Mouse (Mus musculus): Measurements from ENCODE around the gene Lman1l. TPM values are rescaled to one million over a fixed set of nuclear protein-coding genes. Genes with fewer than 3 reads are reported as not detected.
A peak's percentile ranks its signal among the peaks of the same experiment; 100 is the strongest.

The Lman1l gene
- polyA plus RNA-seq, 1 experiment from 2014 or later, result not detected

GRCm38 (mm10) chr9:57606139-57606851 is 14.3 kb downstream of the Lman1l start, which contains the start of gene Cplx3:
Gene Cplx3, minus strand, starts transcription at chr9:57606281.
- WGBS, result 6% methylated on average over 24 of the region's 24 CpGs
- Histone ChIP-seq H3K9me3 (no peaks in the 10 kb centered on the region), H3K27ac (replicated peaks) (no peak within 1 kb of the TSS), H3K36me3 (replicated peaks) (no peaks in the 10 kb centered on the region), H3K27me3 (replicated peaks; ENCODE audit: low read depth, poor library complexity, severe bottlenecking) (peaks cover 23% of the 10 kb centered on the region), H3K4me1 (peaks cover 24% of the 10 kb centered on the region), H3K4me3 (peak within 1 kb of the TSS; percentile 33)
- peak; percentile 84 for DNase-seq (ENCODE audit: low spot score)

DNA sequence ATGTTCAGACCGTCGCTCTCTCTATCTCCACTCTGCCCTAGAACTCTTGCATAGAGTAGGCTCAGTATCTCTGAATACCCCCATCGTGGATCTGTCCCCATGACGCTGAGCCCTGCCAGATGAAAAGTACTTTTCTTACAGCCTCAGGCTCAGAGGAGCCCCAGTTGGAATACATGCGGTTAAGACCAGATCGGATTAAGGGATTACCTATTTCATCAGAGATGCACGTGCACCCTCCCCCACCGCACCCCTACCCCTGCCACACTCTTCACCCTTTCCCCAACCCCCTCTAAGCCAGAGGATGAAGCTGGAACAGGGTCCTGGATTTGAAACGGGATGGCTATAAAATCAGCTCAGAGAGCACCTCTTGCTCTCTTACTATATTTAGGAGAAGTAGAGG is 15.1 kb downstream of the Lman1l start:
- DNase-seq (ENCODE audit: low spot score), result no peak
- no peaks in the 10 kb centered on the region for H3K36me3 ChIP-seq (replicated peaks)
- H3K9me3 ChIP-seq, result no peaks in the 10 kb centered on the region
- H3K27ac ChIP-seq (replicated peaks), result no peak overlapping the region
- no peak overlapping the region for H3K4me3 ChIP-seq
- 14% methylated on average over 9 of the region's 9 CpGs for WGBS
- H3K4me1 ChIP-seq, result peaks cover 31% of the 10 kb centered on the region
- H3K27me3 ChIP-seq (replicated peaks; ENCODE audit: low read depth, poor library complexity, severe bottlenecking), result peaks cover 23% of the 10 kb centered on the region

DNA sequence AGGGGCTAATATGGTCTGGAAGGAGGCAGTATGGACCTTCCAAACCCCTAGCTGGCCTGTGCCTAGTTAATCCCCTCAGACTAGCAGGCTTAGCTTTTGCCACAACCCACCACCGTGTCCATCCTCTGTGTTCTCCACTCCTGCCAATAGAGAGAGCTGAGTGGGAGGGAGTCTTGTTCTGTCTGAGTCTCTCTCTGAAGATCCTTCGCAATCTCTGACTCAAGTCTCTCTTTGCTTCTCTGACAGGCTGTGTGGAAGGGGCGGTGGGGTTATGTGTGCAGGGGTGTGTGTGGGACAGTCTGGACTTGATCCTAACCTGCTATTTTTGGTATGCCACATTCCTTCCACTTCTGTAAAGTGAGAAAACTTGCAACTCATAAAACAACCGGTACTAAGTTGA is 15.7 kb downstream of the Lman1l start:
- WGBS, result 82% methylated on average over 4 of the region's 4 CpGs
- Histone ChIP-seq H3K4me1 (peaks cover 31% of the 10 kb centered on the region), H3K36me3 (replicated peaks) (no peaks in the 10 kb centered on the region), H3K27ac (replicated peaks) (no peak overlapping the region), H3K9me3 (no peaks in the 10 kb centered on the region), H3K4me3 (no peak overlapping the region), H3K27me3 (replicated peaks; ENCODE audit: low read depth, poor library complexity, severe bottlenecking) (peaks cover 23% of the 10 kb centered on the region)
- DNase-seq (ENCODE audit: low spot score), result no peak

GRCm38 (mm10) chr9:57602098-57602497 is 18.5 kb downstream of the Lman1l start:
- DNase-seq (ENCODE audit: low spot score), result no peak
- no peak overlapping the region for H3K27ac ChIP-seq (replicated peaks)
- 72% methylated on average over 8 of the region's 8 CpGs for WGBS
- no peaks in the 10 kb centered on the region for H3K36me3 ChIP-seq (replicated peaks)
- no peaks in the 10 kb centered on the region for H3K9me3 ChIP-seq
- H3K27me3 ChIP-seq (replicated peaks; ENCODE audit: low read depth, poor library complexity, severe bottlenecking), result peaks cover 23% of the 10 kb centered on the region
- H3K4me3 ChIP-seq, result no peak overlapping the region
- peaks cover 59% of the 10 kb centered on the region for H3K4me1 ChIP-seq

GRCm38 (mm10) chr9:57601353-57601706 is 19.2 kb downstream of the Lman1l start:
- no peak for DNase-seq (ENCODE audit: low spot score)
- 67% methylated on average over 2 of the region's 2 CpGs for WGBS
- Histone ChIP-seq H3K27me3 (replicated peaks; ENCODE audit: low read depth, poor library complexity, severe bottlenecking) (peaks cover 20% of the 10 kb centered on the region), H3K27ac (replicated peaks) (no peak overlapping the region), H3K4me1 (peaks cover 59% of the 10 kb centered on the region), H3K36me3 (replicated peaks) (no peaks in the 10 kb centered on the region), H3K4me3 (no peak overlapping the region), H3K9me3 (no peaks in the 10 kb centered on the region)

DNA sequence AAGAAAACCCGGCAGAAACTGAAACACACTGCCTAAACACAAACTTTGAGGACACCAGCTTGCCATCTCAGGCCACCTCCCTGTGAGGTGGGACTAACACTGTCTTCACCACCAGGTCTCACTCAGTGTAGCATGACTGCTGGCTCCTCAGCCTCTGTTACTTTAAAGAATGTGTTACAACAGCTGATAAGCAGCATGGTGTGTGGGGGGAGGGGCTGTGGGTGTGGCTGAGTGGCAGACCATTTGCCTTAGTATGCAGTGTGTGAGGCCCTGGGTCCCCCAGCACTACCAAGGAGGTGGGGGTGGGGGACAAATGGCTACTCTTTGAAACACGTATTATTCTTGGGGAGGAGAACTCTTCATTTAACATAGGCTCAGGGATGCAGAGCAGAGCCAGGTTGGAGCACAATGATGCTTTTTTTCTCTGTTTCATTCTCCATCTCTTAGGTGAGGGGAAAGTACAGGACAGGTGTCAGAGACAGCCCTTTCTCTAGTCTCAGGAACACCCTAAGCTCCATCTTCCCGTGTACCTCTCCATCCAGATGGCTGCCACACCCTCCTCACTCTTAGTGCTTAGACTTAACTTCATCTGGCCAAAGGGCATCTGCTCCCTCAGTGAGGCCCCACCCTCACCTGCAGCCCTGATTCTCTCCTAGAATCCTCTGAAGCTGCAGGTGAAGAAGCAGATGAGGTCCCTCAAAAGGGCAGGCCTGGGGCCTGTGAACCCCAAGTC is 19.8 kb downstream of the Lman1l start:
- Histone ChIP-seq H3K4me1 (peaks cover 54% of the 10 kb centered on the region), H3K27ac (replicated peaks) (no peak overlapping the region), H3K9me3 (no peaks in the 10 kb centered on the region), H3K4me3 (no peak overlapping the region), H3K36me3 (replicated peaks) (no peaks in the 10 kb centered on the region), H3K27me3 (replicated peaks; ENCODE audit: low read depth, poor library complexity, severe bottlenecking) (peaks cover 14% of the 10 kb centered on the region)
- WGBS, result 10% methylated on average over 3 of the region's 3 CpGs
- peak; percentile 44 for DNase-seq (ENCODE audit: low spot score)

- Histone ChIP-seq H3K4me1 (peaks cover 54% of the 10 kb centered on the region), H3K27ac (replicated peaks) (peak overlapping the region; percentile 69), H3K9me3 (no peaks in the 10 kb centered on the region), H3K4me3 (no peak overlapping the region), H3K27me3 (replicated peaks; ENCODE audit: low read depth, poor library complexity, severe bottlenecking) (no peaks in the 10 kb centered on the region), H3K36me3 (replicated peaks) (peaks cover 15% of the 10 kb centered on the region)
- WGBS, result 31% methylated on average over 8 of the region's 8 CpGs
- peak; percentile 62 for DNase-seq (ENCODE audit: low spot score)
Observed at GRCm38 (mm10) chr9:57598851-57599563, 21.6 kb downstream of the Lman1l start.

- H3K4me1 ChIP-seq, result peaks cover 60% of the 10 kb centered on the region
- no peaks in the 10 kb centered on the region for H3K27me3 ChIP-seq (replicated peaks; ENCODE audit: low read depth, poor library complexity, severe bottlenecking)
- WGBS, result 21% methylated on average over 4 of the region's 4 CpGs
- peaks cover 25% of the 10 kb centered on the region for H3K36me3 ChIP-seq (replicated peaks)
- H3K27ac ChIP-seq (replicated peaks), result peak overlapping the region; percentile 27
- H3K9me3 ChIP-seq, result no peaks in the 10 kb centered on the region
- H3K4me3 ChIP-seq, result no peak overlapping the region
- no peak for DNase-seq (ENCODE audit: low spot score)
Observed at GRCm38 (mm10) chr9:57597929-57598382, 22.6 kb downstream of the Lman1l start.

- DNase-seq (ENCODE audit: low spot score), result no peak
- no peaks in the 10 kb centered on the region for H3K9me3 ChIP-seq
- H3K4me1 ChIP-seq, result peaks cover 60% of the 10 kb centered on the region
- H3K36me3 ChIP-seq (replicated peaks), result peaks cover 28% of the 10 kb centered on the region
- H3K27me3 ChIP-seq (replicated peaks; ENCODE audit: low read depth, poor library complexity, severe bottlenecking), result no peaks in the 10 kb centered on the region
- peak overlapping the region; percentile 27; the same call in 1 of the 2 replicates for H3K27ac ChIP-seq (replicated peaks)
- WGBS, result 80% methylated on average over 8 of the region's 8 CpGs
- no peak overlapping the region for H3K4me3 ChIP-seq
Observed at GRCm38 (mm10) chr9:57597265-57597664, 23.3 kb downstream of the Lman1l start.

- peaks cover 12% of the 10 kb centered on the region; the same call in 1 of the 2 replicates for H3K27me3 ChIP-seq (replicated peaks; ENCODE audit: low read depth, poor library complexity, severe bottlenecking)
- 71% methylated on average over 9 of the region's 9 CpGs for WGBS
- no peaks in the 10 kb centered on the region for H3K9me3 ChIP-seq
- H3K27ac ChIP-seq (replicated peaks), result no peak overlapping the region
- no peak overlapping the region for H3K4me3 ChIP-seq
- peaks cover 28% of the 10 kb centered on the region for H3K36me3 ChIP-seq (replicated peaks)
- H3K4me1 ChIP-seq, result peaks cover 52% of the 10 kb centered on the region
- no peak for DNase-seq (ENCODE audit: low spot score)
Observed at GRCm38 (mm10) chr9:57594174-57594509, 26.4 kb downstream of the Lman1l start.

DNA sequence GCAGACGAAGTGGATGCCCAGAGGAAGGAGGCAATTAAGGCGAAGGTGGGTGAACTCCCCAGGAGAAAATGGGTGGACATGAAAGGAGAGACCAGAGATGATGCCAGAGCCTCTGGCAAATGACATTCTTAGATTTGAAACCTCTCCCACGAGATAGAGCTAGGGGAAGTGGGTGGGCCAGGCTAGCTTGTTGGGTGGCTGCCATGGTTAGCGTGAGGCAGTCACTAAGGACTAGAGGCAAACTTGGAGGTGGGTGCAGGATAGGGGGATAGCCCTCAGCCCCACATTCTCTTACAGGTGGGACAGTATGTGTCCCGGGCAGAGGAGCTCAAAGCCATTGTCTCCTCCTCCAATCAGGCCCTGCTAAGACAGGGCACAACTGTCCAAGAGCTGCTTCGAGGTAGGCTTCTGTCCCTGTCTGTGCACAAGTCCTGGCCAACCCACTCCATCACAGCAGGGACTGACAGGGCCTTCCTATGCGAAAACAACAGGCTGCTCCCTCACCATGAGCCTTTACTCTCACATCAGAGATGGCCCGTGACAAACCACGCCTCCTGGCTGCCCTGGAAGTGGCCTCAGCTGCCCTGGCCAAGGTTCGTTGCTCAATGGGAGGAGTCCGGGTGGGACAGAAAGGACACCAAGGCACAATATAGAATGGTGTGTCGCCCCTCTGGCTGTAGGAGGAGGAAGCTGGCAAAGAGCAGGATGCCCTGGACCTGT is 27.0 kb downstream of the Lman1l start:
- no peaks in the 10 kb centered on the region for H3K9me3 ChIP-seq
- H3K27ac ChIP-seq (replicated peaks), result no peak overlapping the region
- peaks cover 52% of the 10 kb centered on the region for H3K4me1 ChIP-seq
- peaks cover 28% of the 10 kb centered on the region for H3K36me3 ChIP-seq (replicated peaks)
- H3K4me3 ChIP-seq, result no peak overlapping the region
- peaks cover 12% of the 10 kb centered on the region; the same call in 1 of the 2 replicates for H3K27me3 ChIP-seq (replicated peaks; ENCODE audit: low read depth, poor library complexity, severe bottlenecking)
- WGBS, result 52% methylated on average over 12 of the region's 12 CpGs
- DNase-seq (ENCODE audit: low spot score), result no peak

DNA sequence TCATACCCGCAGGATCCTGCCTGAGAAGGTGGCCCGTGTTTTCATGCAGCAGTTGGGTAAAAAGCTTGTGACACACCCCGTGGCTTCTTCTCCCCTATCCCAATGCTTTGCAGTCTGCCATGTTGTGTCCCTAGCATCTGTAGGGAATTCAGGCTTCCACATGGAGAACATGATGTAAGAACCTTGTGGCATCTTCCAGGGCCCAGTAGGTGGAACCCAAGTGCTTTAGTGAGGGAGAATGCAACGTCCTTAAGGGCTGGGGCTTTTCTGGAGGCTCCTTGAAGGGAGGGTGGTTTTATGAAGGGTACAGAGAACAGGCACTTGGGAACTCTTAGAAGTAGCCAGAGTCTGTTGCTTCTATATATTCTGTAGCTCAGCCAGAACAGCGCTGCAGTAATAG is 29.8 kb downstream of the Lman1l start:
- Histone ChIP-seq H3K27ac (replicated peaks) (no peak overlapping the region), H3K4me1 (peaks cover 37% of the 10 kb centered on the region), H3K36me3 (replicated peaks) (peaks cover 51% of the 10 kb centered on the region), H3K4me3 (peak overlapping the region; percentile 90; the same call in 1 of the 2 replicates), H3K9me3 (no peaks in the 10 kb centered on the region), H3K27me3 (replicated peaks; ENCODE audit: low read depth, poor library complexity, severe bottlenecking) (peaks cover 12% of the 10 kb centered on the region; the same call in 1 of the 2 replicates)
- WGBS, result 31% methylated on average over 5 of the region's 5 CpGs
- DNase-seq (ENCODE audit: low spot score), result no peak

Measured in embryonic facial prominence, embryonic 10.5 days (tissue).